24 mouse cellular contexts compared by ENCODE assay signal in the genomic region with DNA sequence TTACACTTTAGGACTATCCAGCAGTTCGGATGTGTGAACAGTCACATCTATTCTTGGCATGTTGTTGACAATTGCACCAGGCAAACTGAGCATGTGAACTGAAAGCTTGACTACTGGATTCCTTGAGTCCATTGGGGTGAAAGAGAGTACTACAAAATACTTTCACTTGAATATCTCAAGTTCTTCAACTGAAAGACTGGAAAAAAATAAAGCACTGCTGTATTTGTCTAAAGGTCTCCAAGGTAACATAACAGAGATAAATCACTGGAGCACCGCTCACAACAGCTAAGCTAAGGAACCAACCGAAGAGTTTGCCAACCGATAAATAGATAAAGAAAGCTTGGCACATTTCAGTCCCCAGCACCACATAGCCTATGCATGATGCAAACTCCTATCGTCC. TPM values are rescaled to one million over a fixed set of nuclear protein-coding genes. Genes with fewer than 3 reads are reported as not detected.
DNase-seq lines count a peak whose midpoint lies in the region; ATAC-seq and TF ChIP-seq lines count a peak whose summit lies in the region.
"Had no signal": no experiment of that assay in that cellular context is flagged by ENCODE, and none has a peak within 500 bp of the region (broad histone marks: within the 10 kb centered on the region; RNA-seq: fewer than 3 reads in every experiment).

No protein-coding gene starts in this region.

- no peak overlapping the region for H3K9ac ChIP-seq in lung, postnatal 0 days (replicated peaks; ENCODE audit: low read depth)

- TF ChIP-seq EP300 in lung, postnatal 0 days (IDR thresholded peaks at IDR 0.05), result no peak

- no peak for TF ChIP-seq CTCF in lung, postnatal 0 days (IDR thresholded peaks at IDR 0.05)

- no peaks in the 10 kb centered on the region for H3K4me1 ChIP-seq in lung, postnatal 0 days (ENCODE audit: insufficient read depth, low read depth, low read length)

- 57% methylated on average over 5 of the region's 5 CpGs for WGBS in lung, postnatal 0 days

- H3K4me3 ChIP-seq in lung, postnatal 0 days (ENCODE audit: low read depth, low read length), result no peak overlapping the region

- peak; percentile 59 for ATAC-seq in lung, postnatal 0 days
- ATAC-seq: activated CD4-positive, CD25-positive, alpha-beta regulatory T cell, adult 4 months; CD4-positive, CD25-positive, alpha-beta regulatory T cell, adult 4 months; Patski had no signal

- H3K36me3 ChIP-seq in lung, postnatal 0 days (ENCODE audit: insufficient read depth, low read length), result no peaks in the 10 kb centered on the region
- H3K36me3 ChIP-seq: G1E had no signal

- H3K27ac ChIP-seq in lung, postnatal 0 days (ENCODE audit: low read length), result no peak overlapping the region

- no peak overlapping the region for H3K4me2 ChIP-seq in lung, postnatal 0 days (replicated peaks; ENCODE audit: low read depth, low read length)

- H3K27me3 ChIP-seq in lung, postnatal 0 days (replicated peaks; ENCODE audit: insufficient read depth, low read length), result no peaks in the 10 kb centered on the region
- H3K27me3 ChIP-seq: CH12.LX had no signal

- DNase-seq in lung, postnatal 0 days (ENCODE audit: low spot score), result peak; percentile 33
- DNase-seq in lung, adult 18-20 months, result no peak
- DNase-seq in lung, postnatal 25 days (ENCODE audit: low spot score), result peak; percentile 22
- DNase-seq in lung, postnatal 10 days, result no peak
- DNase-seq in lung, postnatal 36 days, result peak; percentile 10
- no peak for DNase-seq in lung, postnatal 4 days
- peak; percentile 84 for DNase-seq in Muller cell, postnatal 12 days (ENCODE audit: inconsistent ontology term)
- no peak for DNase-seq in left cerebral cortex, adult 8-10 months (ENCODE audit: low spot score in 2 of 2)
- DNase-seq: adrenal gland, adult 2 months; adrenal gland, adult 8-10 months; adrenal gland, postnatal 10 days; adrenal gland, postnatal 14 days; adrenal gland, postnatal 25 days; adrenal gland, postnatal 36 days; B cell, adult 2 months; cerebellum, adult 11 months; cerebellum, adult 11-12 months; cerebellum, adult 18-20 months had no signal

- no peaks in the 10 kb centered on the region for H3K9me3 ChIP-seq in lung, postnatal 0 days (ENCODE audit: low read length)
- H3K9me3 ChIP-seq: G1E had no signal

RNA-seq across cellular contexts. Expression of a gene that starts 32.1 kb away (rescaled TPM):
- polyA plus RNA-seq in lung, postnatal 0 days (2015; fragmentation: Nextera tagmentation; extraction: Ambion mirVana), result 505 and 526 TPM in 2 replicates
- 1 to 10 TPM; 1.5 to 2.4 (median 1.8) TPM for total RNA-seq in left cerebral cortex, adult 8-10 months (2022)
- total RNA-seq: MEL had no signal
- polyA plus RNA-seq: G1E had no signal

Comparison
In these comparisons a context has a peak if more than half of its experiments do, and no peak if none do; other contexts are left out.
1. DNase-seq: peak in lung, postnatal 0 days (single experiment), lung, postnatal 25 days (single experiment), lung, postnatal 36 days (single experiment) and Muller cell, postnatal 12 days (single experiment); none in lung, adult 18-20 months (0 of 2), lung, postnatal 10 days (single experiment), lung, postnatal 4 days (0 of 2) and left cerebral cortex, adult 8-10 months (0 of 2).